Mouse (Mus musculus) CH12.LX (cell line): ENCODE data around the gene Coasy. TPM values are rescaled to one million over a fixed set of nuclear protein-coding genes. Genes with fewer than 3 reads are reported as not detected.

Experiments used
- DNase-seq: peaks from one replicate; pipeline ENCODE4 v3.0.0-alpha.2; 2013; ENCODE audit errors: extremely low read depth
- H3K27ac ChIP-seq: 2 replicates; pipeline ENCODE4 v1.5.1; 2012; ENCODE audit warnings: low read depth, mild to moderate bottlenecking, control low read depth, moderate library complexity; ENCODE audit not compliant: insufficient read depth
- H3K27me3 ChIP-seq: replicated peaks from 2 replicates; pipeline ENCODE3; 2012; ENCODE audit warnings: inconsistent platforms
- H3K36me3 ChIP-seq, 2 experiments: replicated peaks in 1 of 2; 2 replicates each; pipeline versions ENCODE3 to v1.6.1; 2012; ENCODE audit warnings: inconsistent platforms in 1 of 2, low read length in 1 of 2, mild to moderate bottlenecking in 1 of 2, mixed read lengths in 1 of 2, moderate library complexity in 1 of 2; ENCODE audit not compliant: control insufficient read depth in 1 of 2, insufficient read depth in 1 of 2
- H3K4me1 ChIP-seq, 2 experiments: 2 replicates each; pipeline ENCODE4 v1.6.1; 2012; ENCODE audit warnings: inconsistent platforms in 1 of 2, moderate library complexity in 1 of 2; ENCODE audit not compliant: insufficient read depth in 2 of 2, control insufficient read depth in 1 of 2
- H3K4me2 ChIP-seq: 2 replicates; pipeline ENCODE4 v1.6.1; 2012; ENCODE audit warnings: low read depth, mild to moderate bottlenecking, control low read depth; ENCODE audit not compliant: poor library complexity, insufficient read depth, severe bottlenecking
- H3K4me3 ChIP-seq, 3 experiments: fragments of 150-350 bp in 1 of 3; sonication (generic) in 1 of 3; replicated peaks in 1 of 3; 2 replicates each; pipeline versions ENCODE3 to v1.5.1; 2011 to 2012; ENCODE audit warnings: low read depth in 2 of 3, low read length in 2 of 3, mild to moderate bottlenecking in 2 of 3, moderate library complexity in 2 of 3, control low read depth in 1 of 3, improper control_type of control experiment in 1 of 3, inconsistent platforms in 1 of 3, mixed read lengths in 1 of 3; ENCODE audit not compliant: poor library complexity in 1 of 3
- H3K79me2 ChIP-seq: replicated peaks from 2 replicates; pipeline ENCODE4 v1.6.1; 2012; ENCODE audit warnings: mild to moderate bottlenecking, moderate library complexity; ENCODE audit not compliant: control insufficient read depth, poor library complexity, insufficient read depth, severe bottlenecking; ENCODE audit errors: extremely low read depth
- H3K9ac ChIP-seq: 2 replicates; pipeline ENCODE4 v1.6.1; 2012; ENCODE audit warnings: low read depth, mild to moderate bottlenecking, control low read depth, moderate library complexity; ENCODE audit not compliant: insufficient read depth
- H3K9me3 ChIP-seq: replicated peaks from 2 replicates; pipeline ENCODE3; 2012; ENCODE audit warnings: low read length, inconsistent platforms, mixed read lengths
- CHD1 ChIP-seq: IDR thresholded peaks from 2 replicates; pipeline ENCODE4 v1.6.1; 2012; ENCODE audit warnings: low read depth, low read length, improper control_type of control experiment, inconsistent platforms
- CTCF ChIP-seq, 2 experiments: IDR thresholded peaks in 1 of 2; conservative IDR thresholded peaks in 1 of 2; 2 replicates each; pipeline ENCODE4 v1.5.1; 2011 to 2012; ENCODE audit warnings: low read depth in 2 of 2, low read length in 2 of 2, improper control_type of control experiment in 1 of 2, inconsistent platforms in 1 of 2, mild to moderate bottlenecking in 1 of 2, moderate library complexity in 1 of 2
- GABPA ChIP-seq: IDR thresholded peaks from 2 replicates; pipeline ENCODE4 v1.6.1; 2012; ENCODE audit warnings: low read depth, low read length, improper control_type of control experiment, inconsistent platforms; ENCODE audit not compliant: insufficient replicate concordance
- HCFC1 ChIP-seq: IDR thresholded peaks from 2 replicates; pipeline ENCODE4 v1.6.1; 2012; ENCODE audit warnings: low read depth, mild to moderate bottlenecking, inconsistent platforms, low read length, improper control_type of control experiment
- IRF4 ChIP-seq: IDR thresholded peaks from 2 replicates; pipeline ENCODE4 v1.6.1; 2014; ENCODE audit warnings: low read depth, mild to moderate bottlenecking, inconsistent platforms, low read length, improper control_type of control experiment
- JUN ChIP-seq: IDR thresholded peaks from 2 replicates; pipeline ENCODE4 v1.6.1; 2011; ENCODE audit warnings: low read depth, mild to moderate bottlenecking, low read length, improper control_type of control experiment, moderate library complexity; ENCODE audit not compliant: insufficient read depth
- MAFK ChIP-seq: IDR thresholded peaks from 2 replicates; pipeline ENCODE4 v1.6.1; 2011; ENCODE audit warnings: low read length, improper control_type of control experiment; ENCODE audit not compliant: insufficient replicate concordance
- MAX ChIP-seq: IDR thresholded peaks from 2 replicates; pipeline ENCODE4 v1.6.1; 2011; ENCODE audit warnings: low read length, improper control_type of control experiment
- MXI1 ChIP-seq: IDR thresholded peaks from 2 replicates; pipeline ENCODE4 v1.6.1; 2011; ENCODE audit warnings: mild to moderate bottlenecking, low read depth, low read length, improper control_type of control experiment
- MYC ChIP-seq: IDR thresholded peaks from 2 replicates; pipeline ENCODE4 v1.6.1; 2011; ENCODE audit warnings: low read depth, mild to moderate bottlenecking, improper control_type of control experiment, low read length
- NELFE ChIP-seq: IDR thresholded peaks from 2 replicates; pipeline ENCODE4 v1.6.1; 2011; ENCODE audit warnings: low read depth, low read length, improper control_type of control experiment
- NRF1 ChIP-seq: IDR thresholded peaks from 2 replicates; pipeline ENCODE4 v1.6.1; 2014; ENCODE audit warnings: low read depth, mild to moderate bottlenecking, inconsistent platforms, low read length, improper control_type of control experiment, moderate library complexity
- POLR2AphosphoS2 ChIP-seq: IDR thresholded peaks from 2 replicates; pipeline ENCODE4 v1.6.1; 2011; ENCODE audit warnings: low read depth, low read length, improper control_type of control experiment
- SIN3A ChIP-seq: IDR thresholded peaks from 2 replicates; pipeline ENCODE4 v1.6.1; 2012; ENCODE audit warnings: low read length, improper control_type of control experiment, inconsistent platforms
- USF1 ChIP-seq: IDR thresholded peaks from 2 replicates; pipeline ENCODE4 v1.6.1; 2014; ENCODE audit warnings: low read depth, mild to moderate bottlenecking, inconsistent platforms, low read length, improper control_type of control experiment
- USF2 ChIP-seq: conservative IDR thresholded peaks from 2 replicates; pipeline ENCODE4 v1.6.1; 2011; ENCODE audit warnings: low read depth, low read length, improper control_type of control experiment
- ZC3H11A ChIP-seq: IDR thresholded peaks from 2 replicates; pipeline ENCODE4 v1.6.1; 2012; ENCODE audit warnings: low read depth, mild to moderate bottlenecking, inconsistent platforms, low read length, improper control_type of control experiment
- dilution Hi-C: fragments of 300-500 bp; cut with MboI; formaldehyde crosslinking; loops from 2 replicates; pipeline ENCODE4 v1.14.3; 2020; ENCODE audit warnings: low sequenced_read_pairs; ENCODE audit not compliant: extremely low pct_unique_long_range_greater_than_20kb, extremely low pct_ligation_motif_present
- in situ Hi-C: fragments of 300-500 bp; cut with MboI; formaldehyde crosslinking; loops from 3 replicates; pipeline ENCODE4 v1.14.3; 2019; ENCODE audit warnings: low sequenced_read_pairs, low pct_ligation_motif_present, low pct_unique_long_range_greater_than_20kb, mixed read lengths
- polyA plus RNA-seq: library from polyadenylated mRNA; unstranded; fragments of >175 nt; gene quantifications from 2 replicates; pipeline ENCODE4 v1.2.1, GENCODE M21; 2012; ENCODE audit warnings: low read depth; ENCODE audit not compliant: insufficient read length
- total RNA-seq, 2 experiments: library from RNA; depleted of rRNA; stranded (reverse); fragments of 300-350 nt in 1 of 2; fragments of >200 nt in 1 of 2; gene quantifications; 2 replicates each; pipeline ENCODE4 v1.2.3; 2012 to 2014

Coasy gene
- total and polyA plus RNA-seq, 3 experiments, result 60.4 to 78.9 (median 63.4) TPM

- TF ChIP-seq CTCF (conservative IDR thresholded peaks at IDR 0.05 in 1 of 2, IDR thresholded peaks at IDR 0.05 in 1 of 2; ENCODE audit: low read depth in 2 of 2, low read length in 2 of 2) (peak; percentile 39 to 90; a peak in 3 of 4 replicates), MXI1 (peak; percentile 92)
- TF ChIP-seq, all 38 proteins: peak for 29
These were observed at the start of gene Coasy (continued) for GRCm38 (mm10) chr11:101082208-101083082.

GRCm38 (mm10) chr11:101033856-101034500, 48.4 kb upstream of the Coasy start:
- TF ChIP-seq MYC (no peak), USF1 (no peak), NRF1 (no peak), IRF4 (no peak), POLR2AphosphoS2 (no peak), SIN3A (no peak), ZC3H11A (no peak), GABPA (no peak), HCFC1 (no peak)
- dilution Hi-C loops (no loop called here), in situ Hi-C loops (no loop called here)
- Histone ChIP-seq H3K4me3 (no peak overlapping the region), H3K36me3 (peaks cover 76 to 89% of the 10 kb centered on the region in 2 experiments), H3K4me1 (peaks cover 0 to 9% of the 10 kb centered on the region in 2 experiments; a peak in 1 of 4 replicates), H3K9me3 (no peaks in the 10 kb centered on the region), H3K27ac (no peak overlapping the region), H3K27me3 (no peaks in the 10 kb centered on the region), H3K9ac (no peak overlapping the region), H3K4me2 (no peak overlapping the region), H3K79me2 (no peaks in the 10 kb centered on the region)
- DNase-seq, result no peak

- DNase-seq, result no peak
- H3K4me3 ChIP-seq, result no peak overlapping the region
- no peaks in the 10 kb centered on the region for H3K9me3 ChIP-seq
- H3K4me1 ChIP-seq, result peaks cover 0 to 9% of the 10 kb centered on the region in 2 experiments; a peak in 1 of 4 replicates
- in situ Hi-C loops (no loop called here), dilution Hi-C loops (no loop called here)
- no peak overlapping the region for H3K9ac ChIP-seq
- H3K79me2 ChIP-seq, result no peaks in the 10 kb centered on the region
- H3K36me3 ChIP-seq, result peaks cover 77 to 91% of the 10 kb centered on the region in 2 experiments
- H3K4me2 ChIP-seq, result no peak overlapping the region
- no peak overlapping the region for H3K27ac ChIP-seq
- TF ChIP-seq MAX (no peak), USF2 (no peak), JUN (no peak), ZC3H11A (no peak), NELFE (no peak), CHD1 (no peak), CTCF (conservative IDR thresholded peaks at IDR 0.05 in 1 of 2, IDR thresholded peaks at IDR 0.05 in 1 of 2; ENCODE audit: low read depth in 2 of 2, low read length in 2 of 2) (no peak), MAFK (no peak)
- H3K27me3 ChIP-seq, result no peaks in the 10 kb centered on the region
These were observed 47.6 kb upstream of the Coasy start for GRCm38 (mm10) chr11:101034614-101035327.
